Mouse (Mus musculus) brain, adult 2 months (tissue): ENCODE measurements around the gene Irak4.
A peak's percentile ranks its signal among the peaks of the same experiment; 100 is the strongest.

Source experiments
- DNase-seq: peaks from one replicate; pipeline ENCODE4 v3.0.0; 2011; ENCODE audit warnings: low read depth, low spot score

Irak4 gene

GRCm38 (mm10) chr15:94620909-94621308, 77.5 kb downstream of the Irak4 start:
- no peak for DNase-seq

GRCm38 (mm10) chr15:94628463-94628829, 85.0 kb downstream of the Irak4 start:
- no peak for DNase-seq

GRCm38 (mm10) chr15:94628830-94629601, 85.6 kb downstream of the Irak4 start, which contains the start of gene Tmem117:
TSS of gene Tmem117 (plus strand) at chr15:94629232.
- peak; percentile 63 for DNase-seq

GRCm38 (mm10) chr15:94630553-94630952, 87.1 kb downstream of the Irak4 start:
- no peak for DNase-seq
